16 mouse cellular contexts compared by ENCODE assay signal in the genomic region with DNA sequence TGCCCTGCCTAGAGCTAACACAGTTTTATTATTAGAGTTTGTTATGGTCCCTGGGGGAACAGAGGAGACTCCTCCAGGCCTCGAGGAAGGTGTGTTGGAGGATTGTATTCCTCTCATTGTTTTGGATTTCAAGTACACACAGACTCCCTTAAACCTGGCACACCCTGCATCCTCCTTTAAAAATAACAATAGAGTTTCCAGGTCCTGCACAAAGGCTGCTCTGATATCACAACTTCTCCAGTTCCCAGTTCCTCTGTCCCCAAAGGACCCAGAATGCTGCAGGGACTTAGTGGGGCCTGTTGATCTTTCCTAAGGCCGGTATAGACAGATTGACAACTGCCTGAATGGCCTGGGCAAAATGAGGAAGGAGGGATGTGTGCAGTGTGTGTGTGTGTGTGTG. TPM values are rescaled to one million over a fixed set of nuclear protein-coding genes. Genes with fewer than 3 reads are reported as not detected.
DNase-seq lines count a peak whose midpoint lies in the region; ATAC-seq and TF ChIP-seq lines count a peak whose summit lies in the region.
"Had no signal": no experiment of that assay in that cellular context is flagged by ENCODE, and none has a peak within 500 bp of the region (broad histone marks: within the 10 kb centered on the region; RNA-seq: fewer than 3 reads in every experiment).

No protein-coding gene starts in this region.

- no peak overlapping the region for H3K4me3 ChIP-seq in layer of hippocampus, adult 2 months
- H3K4me3 ChIP-seq in brown adipose tissue, adult 24 weeks (ENCODE audit: insufficient read depth, low read depth, low read length), result no peak overlapping the region
- no peak overlapping the region for H3K4me3 ChIP-seq in midbrain, embryonic 12.5 days
- H3K4me3 ChIP-seq: liver, embryonic 13.5 days had no signal

- no peak overlapping the region for H3K4me2 ChIP-seq in midbrain, embryonic 12.5 days (replicated peaks)
- H3K4me2 ChIP-seq: liver, embryonic 13.5 days had no signal

- TF ChIP-seq CTCF in layer of hippocampus, adult 2 months (conservative IDR thresholded peaks at IDR 0.05), result no peak

- WGBS in midbrain, embryonic 12.5 days, result 43% methylated on average over 2 of the region's 2 CpGs

- H3K27ac ChIP-seq in layer of hippocampus, adult 2 months, result peak overlapping the region; percentile 53; the same call in 1 of the 2 replicates
- H3K27ac ChIP-seq in brown adipose tissue, adult 24 weeks (replicated peaks; ENCODE audit: low read depth, low read length), result peak overlapping the region; percentile 90
- H3K27ac ChIP-seq in midbrain, embryonic 12.5 days (replicated peaks), result peak overlapping the region; percentile 54
- H3K27ac ChIP-seq: liver, embryonic 13.5 days had no signal

- peaks cover 10% of the 10 kb centered on the region for H3K27me3 ChIP-seq in midbrain, embryonic 12.5 days

- 0 out of 2 replicates have a peak, but pooled peaks have one; percentile 35 for ATAC-seq in granulocyte monocyte progenitor cell, adult 5-6 weeks (replicated peaks; ENCODE audit: poor library complexity, severe bottlenecking)
- no peak for ATAC-seq in midbrain, embryonic 12.5 days (ENCODE audit: low FRiP score, low read depth)

- H3K36me3 ChIP-seq in midbrain, embryonic 12.5 days, result no peaks in the 10 kb centered on the region
- H3K36me3 ChIP-seq: liver, embryonic 13.5 days had no signal

- H3K4me1 ChIP-seq in brown adipose tissue, adult 24 weeks (ENCODE audit: control insufficient read depth, insufficient read depth, insufficient read length, low read length), result peaks cover 3% of the 10 kb centered on the region; the same call in 1 of the 2 replicates
- peaks cover 5% of the 10 kb centered on the region for H3K4me1 ChIP-seq in midbrain, embryonic 12.5 days
- H3K4me1 ChIP-seq: liver, embryonic 13.5 days had no signal

- no peak for DNase-seq in layer of hippocampus, adult 2 months (ENCODE audit: low spot score in 2 of 2)
- DNase-seq in layer of hippocampus, postnatal 36 days, result no peak
- no peak for DNase-seq in ovary, postnatal 10 days (ENCODE audit: low spot score)
- DNase-seq in adrenal gland, postnatal 4 days (ENCODE audit: low spot score in 2 of 2), result no peak
- DNase-seq: adrenal gland, postnatal 36 days; cerebellum, adult 11 months; embryo, embryonic 11 days; kidney, adult 11 months; left cerebral cortex, postnatal 4 days; liver, embryonic 13.5 days had no signal

- no peak overlapping the region for H3K9ac ChIP-seq in midbrain, embryonic 12.5 days (replicated peaks)
- H3K9ac ChIP-seq: liver, embryonic 13.5 days had no signal

- H3K9me3 ChIP-seq in midbrain, embryonic 12.5 days, result no peaks in the 10 kb centered on the region
- H3K9me3 ChIP-seq: liver, embryonic 13.5 days had no signal

RNA-seq across cellular contexts. Expression of a gene that starts 21.1 kb away (rescaled TPM):
- total RNA-seq in layer of hippocampus, adult 2 months (2021), result not detected
- total RNA-seq in layer of hippocampus, postnatal 36 days (2021), result not detected
- not detected in 2 replicates for polyA plus RNA-seq in brown adipose tissue, adult 24 weeks (2012; ENCODE audit: insufficient read depth, insufficient read length, missing spikeins)
- not detected in 2 replicates for total RNA-seq in granulocyte monocyte progenitor cell, adult 5-6 weeks (2014; fragmentation: Nextera tagmentation)
- total RNA-seq in granulocyte monocyte progenitor cell, adult 5-6 weeks (2017), result not detected in 2 replicates
- polyA plus RNA-seq in midbrain, embryonic 12.5 days (2016; fragmentation: Nextera tagmentation; extraction: Ambion mirVana), result not detected in 2 replicates
- total RNA-seq in adrenal gland, postnatal 4 days (2021), result not detected
- total RNA-seq: adrenal gland, postnatal 36 days; heart, postnatal 36 days; layer of hippocampus, adult 18-20 months; left cerebral cortex, postnatal 4 days had no signal
- polyA plus RNA-seq: liver, embryonic 13.5 days; testis, adult 2 months had no signal

RNA-seq across cellular contexts. Expression of a gene that starts 28.2 kb away (rescaled TPM):
- total RNA-seq in layer of hippocampus, adult 2 months (2021), result 10 to 100 TPM; 55.1 to 58.2 TPM
- 10 to 100 TPM; 49.1 to 52.6 TPM for total RNA-seq in layer of hippocampus, postnatal 36 days (2021)
- polyA plus RNA-seq in brown adipose tissue, adult 24 weeks (2012; ENCODE audit: insufficient read depth, insufficient read length, missing spikeins), result 10.0 and 10.3 TPM in 2 replicates
- 5.4 TPM in 2 replicates for total RNA-seq in granulocyte monocyte progenitor cell, adult 5-6 weeks (2014; fragmentation: Nextera tagmentation)
- 3.2 and 3.6 TPM in 2 replicates for total RNA-seq in granulocyte monocyte progenitor cell, adult 5-6 weeks (2017)
- polyA plus RNA-seq in midbrain, embryonic 12.5 days (2016; fragmentation: Nextera tagmentation; extraction: Ambion mirVana), result 9.7 and 10.1 TPM in 2 replicates
- 10 to 100 TPM; 39.4 to 41.1 TPM for total RNA-seq in adrenal gland, postnatal 4 days (2021)

RNA-seq across cellular contexts. Expression of a gene that starts 29.2 kb away (rescaled TPM):
- 10 to 100 TPM; 45.4 to 46.0 TPM for total RNA-seq in layer of hippocampus, adult 2 months (2021)
- total RNA-seq in layer of hippocampus, postnatal 36 days (2021), result 10 to 100 TPM; 42.3 to 42.9 TPM
- 8.3 and 12.7 TPM in 2 replicates for polyA plus RNA-seq in brown adipose tissue, adult 24 weeks (2012; ENCODE audit: insufficient read depth, insufficient read length, missing spikeins)
- total RNA-seq in granulocyte monocyte progenitor cell, adult 5-6 weeks (2014; fragmentation: Nextera tagmentation), result 54.1 and 64.2 TPM in 2 replicates
- total RNA-seq in granulocyte monocyte progenitor cell, adult 5-6 weeks (2017), result 50.5 and 56.3 TPM in 2 replicates
- polyA plus RNA-seq in midbrain, embryonic 12.5 days (2016; fragmentation: Nextera tagmentation; extraction: Ambion mirVana), result 51.4 and 54.8 TPM in 2 replicates
- total RNA-seq in adrenal gland, postnatal 4 days (2021), result 10 to 100 TPM; 39.3 to 43.5 TPM

RNA-seq across cellular contexts. Expression of a gene that starts 48.7 kb away (rescaled TPM):
- total RNA-seq in layer of hippocampus, adult 2 months (2021), result 100 to 1,000 TPM; 212 to 216 TPM
- total RNA-seq in layer of hippocampus, postnatal 36 days (2021), result 100 to 1,000 TPM; 225 to 226 TPM
- 85.6 and 142 TPM in 2 replicates for polyA plus RNA-seq in brown adipose tissue, adult 24 weeks (2012; ENCODE audit: insufficient read depth, insufficient read length, missing spikeins)
- 218 and 263 TPM in 2 replicates for total RNA-seq in granulocyte monocyte progenitor cell, adult 5-6 weeks (2014; fragmentation: Nextera tagmentation)
- 327 and 340 TPM in 2 replicates for total RNA-seq in granulocyte monocyte progenitor cell, adult 5-6 weeks (2017)
- polyA plus RNA-seq in midbrain, embryonic 12.5 days (2016; fragmentation: Nextera tagmentation; extraction: Ambion mirVana), result 574 and 582 TPM in 2 replicates
- 100 to 1,000 TPM; 238 to 245 TPM for total RNA-seq in adrenal gland, postnatal 4 days (2021)

RNA-seq across cellular contexts. Expression of a gene that starts 49.2 kb away (rescaled TPM):
- 10 to 100 TPM; 13.1 to 18.2 TPM for total RNA-seq in layer of hippocampus, adult 2 months (2021)
- total RNA-seq in layer of hippocampus, postnatal 36 days (2021), result 10 to 100 TPM; 14.1 to 16.0 TPM
- 15.1 and 16.3 TPM in 2 replicates for polyA plus RNA-seq in brown adipose tissue, adult 24 weeks (2012; ENCODE audit: insufficient read depth, insufficient read length, missing spikeins)
- 26.8 and 31.7 TPM in 2 replicates for total RNA-seq in granulocyte monocyte progenitor cell, adult 5-6 weeks (2014; fragmentation: Nextera tagmentation)
- total RNA-seq in granulocyte monocyte progenitor cell, adult 5-6 weeks (2017), result 10.2 and 16.8 TPM in 2 replicates
- polyA plus RNA-seq in midbrain, embryonic 12.5 days (2016; fragmentation: Nextera tagmentation; extraction: Ambion mirVana), result 29.4 and 31.6 TPM in 2 replicates
- 10 to 100 TPM; 14.8 to 17.4 TPM for total RNA-seq in adrenal gland, postnatal 4 days (2021)

Comparison
In these comparisons a context has a peak if more than half of its experiments do, and no peak if none do; other contexts are left out.
1. RNA of a gene that starts 28.2 kb away (total RNA-seq): 55.1 to 58.2 TPM in layer of hippocampus, adult 2 months, 49.1 to 52.6 TPM in layer of hippocampus, postnatal 36 days and 39.4 to 41.1 TPM in adrenal gland, postnatal 4 days; 3.2 to 5.4 TPM in granulocyte monocyte progenitor cell, adult 5-6 weeks; every median in the first group is over 4 times any median in the second.
2. Peak in every context shown above with its lines, with median percentiles within 50 percentile points of each other: H3K27ac ChIP-seq.